Mouse (Mus musculus) bone marrow macrophage, adult 2 months (primary cell): ENCODE results near the gene Ep400.

Experiments
- CTCF ChIP-seq: IDR thresholded peaks from 2 replicates; pipeline ENCODE4 v1.5.1; 2012; ENCODE audit warnings: low read depth, mild to moderate bottlenecking, low read length, moderate library complexity
- POLR2A ChIP-seq: IDR thresholded peaks from 2 replicates; pipeline ENCODE4 v1.6.1; 2012; ENCODE audit warnings: mild to moderate bottlenecking, low read depth, low read length, borderline replicate concordance

GRCm38 (mm10) chr5:110802809-110803208 is 32.3 kb upstream of the Ep400 start:
- no peak for TF ChIP-seq POLR2A
- no peak for TF ChIP-seq CTCF
